Mouse (Mus musculus) spleen, postnatal 4 days (tissue): ENCODE measurements around the gene Glb1.
A peak's percentile ranks its signal among the peaks of the same experiment; 100 is the strongest.
"Not testable (repeated sequence)": the region's sequence is repeated elsewhere in the genome, so short reads cannot be mapped to it uniquely, and the experiment has no call there.

Experiments
- DNase-seq, 2 experiments: peaks; one replicate each; pipeline ENCODE4 v3.0.0; 2022; ENCODE audit warnings: low spot score in 2 of 2

Glb1 gene

DNA sequence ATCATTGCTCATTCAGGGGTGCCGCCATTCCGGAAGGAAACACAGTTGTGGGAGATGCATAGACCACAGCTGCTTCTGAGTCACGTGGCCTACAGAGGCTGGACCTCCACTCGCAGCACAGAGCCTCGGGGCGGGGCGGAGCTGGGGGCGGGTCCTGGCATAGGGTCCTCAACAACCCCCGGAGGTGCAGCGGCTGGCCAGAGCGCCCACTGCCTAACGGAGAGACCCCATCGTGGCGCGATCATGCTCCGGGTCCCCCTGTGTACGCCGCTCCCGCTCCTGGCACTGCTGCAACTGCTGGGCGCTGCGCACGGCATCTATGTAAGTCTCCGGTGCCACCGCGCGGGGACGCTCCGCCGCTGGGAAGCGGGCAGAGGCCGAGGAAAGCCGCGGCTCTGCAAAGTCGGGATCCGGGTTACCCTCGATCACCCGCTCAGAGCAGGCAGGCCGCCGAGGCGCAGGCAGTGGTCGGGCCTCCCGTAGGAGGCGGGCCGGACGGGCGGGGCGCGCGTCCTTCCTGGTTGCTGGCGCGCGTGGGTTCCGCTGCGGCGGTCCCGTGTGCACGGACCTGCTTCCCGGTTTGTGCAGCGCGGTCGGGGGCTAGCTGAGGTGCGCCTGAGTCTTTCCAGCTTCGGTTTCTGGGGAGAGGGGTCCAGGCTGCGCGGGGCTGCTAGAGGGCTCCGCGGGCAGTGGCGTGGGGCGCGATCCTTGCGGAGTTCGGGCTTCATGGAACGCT lies at the start of gene Glb1, which contains the start of gene Tmppe:
Gene Glb1, plus strand, starts transcription at position 128 of the 736 bp plus-strand sequence.
Gene Tmppe, plus strand, starts transcription at position 157 of the 736 bp plus-strand sequence.
- peak; percentile 74 to 86 for DNase-seq

DNA sequence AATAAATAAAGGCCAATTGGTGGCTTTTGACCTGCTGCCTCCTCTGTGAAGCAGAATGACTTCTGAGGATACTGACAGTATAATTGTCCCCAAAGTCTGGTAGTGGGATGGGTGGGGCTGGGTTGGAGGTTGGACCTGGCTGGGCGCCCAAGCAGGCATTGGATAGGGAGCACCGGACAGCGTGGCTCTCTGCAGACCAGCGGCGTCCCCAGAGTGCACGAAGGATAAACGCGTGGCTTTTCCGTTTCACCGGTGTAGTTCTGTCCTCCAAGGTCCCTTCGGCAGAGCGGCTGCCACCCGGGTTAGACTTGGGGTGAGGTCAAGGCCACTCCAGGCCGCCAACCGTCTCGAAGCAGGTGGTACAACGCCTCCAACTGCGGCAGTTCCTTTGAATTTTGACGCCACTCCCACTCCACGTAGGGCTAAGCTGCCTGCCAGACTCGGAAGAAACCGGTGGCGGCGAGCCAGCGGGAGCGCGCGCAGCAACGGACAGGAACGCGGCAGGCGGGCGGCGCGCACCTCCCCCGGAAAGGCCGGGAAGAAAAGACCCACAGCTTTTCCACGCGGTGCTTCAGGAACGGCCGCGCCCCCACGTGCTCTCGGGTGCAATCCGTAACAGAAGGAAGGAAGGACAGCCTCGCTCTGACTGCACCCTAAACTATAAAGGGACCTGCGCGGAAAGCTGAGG lies 32.9 kb upstream of the Glb1 start:
- DNase-seq = peak; percentile 61 to 75

DNA sequence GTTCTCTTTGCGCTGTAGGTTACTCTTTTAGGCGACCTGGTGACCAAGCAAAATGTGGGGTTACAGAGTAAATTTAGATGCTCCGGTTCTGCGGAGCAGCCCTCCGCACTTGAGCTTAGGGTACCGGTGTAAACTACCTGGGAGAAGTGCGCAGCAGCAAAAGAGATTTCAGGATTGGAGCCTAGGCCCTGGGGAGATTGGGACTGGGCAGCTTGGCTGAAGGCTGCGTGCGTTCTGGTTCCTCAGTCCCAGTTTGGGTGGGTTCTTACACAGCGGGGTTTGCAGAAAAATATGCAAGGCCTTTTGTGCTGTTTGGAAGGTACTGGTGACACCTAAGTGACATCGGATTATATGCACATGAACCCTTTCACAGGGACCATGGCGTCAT lies 32.4 kb upstream of the Glb1 start:
- DNase-seq = no peak

DNA sequence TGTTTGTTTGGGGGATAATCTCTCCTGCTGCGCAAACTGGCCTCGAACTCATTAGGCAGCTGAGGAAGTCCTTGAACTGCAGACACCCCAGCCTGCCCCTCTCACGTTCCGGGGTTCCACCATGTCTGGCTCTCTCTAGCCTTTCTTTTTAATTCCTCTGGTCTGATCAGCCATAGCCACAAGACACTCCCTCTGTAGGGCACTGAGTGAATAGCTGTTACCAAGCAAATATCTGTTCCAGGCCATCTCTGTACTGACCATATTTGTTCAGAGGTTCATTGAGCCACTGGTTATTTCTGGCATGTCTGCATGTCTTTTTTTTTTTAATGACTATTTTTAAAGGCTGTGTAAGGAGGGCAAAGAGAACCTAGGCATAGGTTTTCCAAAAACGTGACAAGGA lies 31.5 kb upstream of the Glb1 start:
- DNase-seq = not testable (repeated sequence)

DNA sequence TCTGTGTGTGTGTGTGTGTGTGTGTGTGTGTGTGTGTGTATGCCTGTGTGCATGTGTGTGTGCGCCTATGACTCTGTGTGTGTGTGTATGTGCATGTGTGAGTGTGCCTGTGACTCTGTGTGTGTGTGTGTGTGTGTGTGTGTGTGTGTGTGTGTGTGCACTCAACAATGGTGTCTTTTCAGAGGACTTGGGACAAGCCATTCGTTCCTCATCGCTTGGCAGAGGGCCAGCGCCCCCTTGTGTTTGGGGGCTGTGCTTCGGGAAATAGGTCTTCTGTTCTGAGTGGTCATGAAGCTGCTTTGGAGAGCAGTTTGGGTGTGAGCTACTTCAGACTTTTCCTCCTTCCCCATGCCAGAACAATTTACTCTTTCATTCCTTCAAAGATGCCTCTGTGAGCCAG lies 29.2 kb upstream of the Glb1 start:
- peak in 1 of 2 experiments; percentile 19 for DNase-seq

DNA sequence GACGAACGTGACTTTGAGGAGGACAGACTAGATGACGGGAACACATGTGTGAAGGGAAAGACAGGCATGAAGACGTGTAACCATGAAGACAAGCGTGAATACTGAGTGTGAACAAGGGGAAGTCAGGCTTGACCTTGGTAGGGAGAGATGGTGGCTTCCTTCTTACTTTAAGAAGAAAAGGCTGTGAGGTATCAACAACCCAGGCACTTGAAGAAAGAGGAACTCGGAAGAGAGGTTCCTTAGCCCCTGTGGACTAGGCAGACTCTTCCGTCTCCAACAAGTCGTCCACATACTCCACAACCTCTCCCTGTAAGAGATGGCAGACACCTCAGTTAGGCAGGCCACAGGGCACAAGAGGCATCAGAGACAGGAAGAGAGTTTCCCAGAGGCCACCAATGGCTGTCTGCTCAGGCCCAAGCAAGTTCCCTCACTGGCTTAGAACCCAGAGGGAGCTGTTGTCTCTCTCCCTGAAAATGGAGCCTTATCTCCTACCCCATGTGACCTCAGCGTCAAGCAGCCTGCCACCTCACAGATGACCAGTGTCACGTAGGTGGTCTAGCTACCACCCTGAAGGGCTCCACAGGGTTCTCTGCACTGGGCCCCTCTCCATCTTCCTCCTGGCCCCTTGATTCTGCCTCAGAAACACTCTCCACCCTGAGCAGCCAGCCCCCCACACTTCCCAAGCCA lies 25.5 kb upstream of the Glb1 start:
- no peak for DNase-seq

DNA sequence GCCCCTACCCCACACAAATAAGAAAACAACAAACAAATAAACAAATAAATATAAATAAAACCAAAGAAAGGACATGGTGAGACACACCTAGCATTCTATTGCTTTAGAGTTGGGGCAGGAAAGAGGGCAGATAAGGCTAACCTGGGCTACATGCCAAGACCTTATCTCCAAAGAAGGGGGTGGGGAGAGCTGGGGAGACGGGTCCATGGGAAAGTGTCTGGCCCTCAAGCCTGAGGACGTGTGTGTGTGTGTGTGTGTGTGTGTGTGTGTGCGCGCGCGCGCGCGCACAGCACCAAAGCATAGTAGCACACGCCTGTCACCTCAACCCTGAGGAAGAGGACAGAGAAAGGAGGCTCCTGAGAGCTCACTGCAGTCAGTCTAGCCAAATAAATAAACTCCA lies 23.7 kb upstream of the Glb1 start:
- DNase-seq = peak in 1 of 2 experiments; percentile 26

DNA sequence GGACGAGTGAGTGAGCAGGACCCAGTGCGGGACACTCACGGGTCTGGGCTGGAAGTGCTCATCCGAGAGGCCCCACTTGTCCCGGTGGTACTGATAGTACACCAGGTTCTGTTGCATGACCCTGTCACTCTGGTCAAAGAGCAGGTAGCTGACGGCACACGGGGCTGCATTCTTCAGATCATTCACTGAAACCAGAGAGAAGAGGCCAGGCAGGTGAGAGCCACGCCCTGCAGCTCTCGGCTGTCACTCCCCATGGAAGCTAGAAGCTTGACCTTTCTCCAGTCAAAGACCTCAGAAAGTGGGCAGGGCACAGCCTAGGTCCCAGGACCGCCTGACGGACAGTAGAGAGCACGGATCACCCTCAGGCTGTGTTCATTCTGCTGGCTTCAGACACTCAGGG lies 21.0 kb upstream of the Glb1 start:
- no peak for DNase-seq

DNA sequence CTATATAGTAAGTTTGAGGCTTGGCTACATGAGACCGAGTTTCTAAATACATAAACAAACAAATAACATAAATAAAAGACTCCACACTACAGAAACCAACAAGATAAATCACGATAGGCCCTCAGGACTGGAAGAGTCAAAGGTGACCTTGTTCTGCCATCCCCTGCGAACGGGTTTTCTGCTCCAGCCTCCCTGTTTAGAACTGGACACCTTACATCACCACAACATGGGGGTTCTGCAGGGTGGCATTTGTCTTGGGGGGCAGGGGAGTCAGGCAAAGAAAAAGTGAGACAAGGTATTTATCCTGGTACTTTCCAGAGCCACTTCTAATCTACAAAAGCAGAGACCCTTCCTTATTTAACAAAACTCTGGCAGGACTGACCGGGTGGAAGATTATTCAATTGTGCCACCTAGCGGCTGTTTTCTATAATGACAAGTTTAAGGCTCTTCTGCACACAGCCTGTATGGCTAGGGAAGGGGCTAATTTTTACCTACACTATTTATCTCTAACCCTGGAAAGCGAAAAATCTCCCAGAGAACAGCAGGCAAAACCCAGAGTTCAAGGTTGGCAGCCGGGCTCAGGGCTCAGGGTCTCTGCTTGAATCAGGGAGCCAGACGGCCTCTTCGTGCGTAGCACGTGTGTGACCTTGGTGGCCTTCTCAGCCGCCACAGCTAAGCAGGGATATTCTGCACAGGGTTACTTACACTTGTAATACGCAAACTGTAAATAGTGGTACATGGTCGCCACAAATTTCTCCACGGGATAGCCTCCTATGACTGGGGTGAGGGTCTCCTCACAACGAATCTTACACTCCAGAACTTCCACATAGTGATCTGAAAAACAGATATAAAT lies 19.8 kb upstream of the Glb1 start:
- no peak for DNase-seq

DNA sequence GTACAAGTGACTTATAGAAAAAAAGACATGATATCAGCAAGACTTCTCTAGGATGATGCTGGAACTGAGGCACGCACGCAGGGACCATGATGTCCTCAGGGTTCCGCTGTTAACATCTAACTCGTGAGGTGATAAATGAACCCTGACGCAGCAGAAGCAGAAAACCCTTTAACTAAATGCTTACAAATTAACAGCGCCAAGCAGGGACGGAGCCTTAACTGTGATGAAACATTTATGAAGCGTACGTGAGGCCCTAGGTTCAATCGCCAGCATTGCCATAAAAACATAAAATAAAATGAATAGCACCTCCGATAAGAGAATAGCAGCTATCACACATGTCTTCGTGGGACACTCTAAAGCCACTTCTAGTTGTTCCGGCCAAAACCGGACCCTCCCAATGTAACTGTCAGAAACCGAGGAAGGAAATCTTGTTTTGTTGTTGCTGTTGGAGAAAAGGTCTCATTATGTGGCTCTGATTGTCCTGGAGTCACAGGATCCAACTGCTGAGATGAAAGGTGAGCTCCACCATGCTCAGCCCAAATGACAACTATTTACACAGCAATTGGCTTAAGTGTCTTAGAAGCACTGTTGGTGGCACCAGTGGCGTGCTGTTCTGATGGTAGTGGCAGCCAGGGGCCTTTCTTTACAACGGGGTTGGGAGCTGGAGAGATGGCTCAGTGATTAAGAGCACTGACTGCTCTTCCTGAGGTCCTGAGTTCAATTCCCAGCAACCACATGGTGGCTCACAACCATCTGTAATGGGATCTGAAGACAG lies 17.8 kb upstream of the Glb1 start:
- DNase-seq = no peak

DNA sequence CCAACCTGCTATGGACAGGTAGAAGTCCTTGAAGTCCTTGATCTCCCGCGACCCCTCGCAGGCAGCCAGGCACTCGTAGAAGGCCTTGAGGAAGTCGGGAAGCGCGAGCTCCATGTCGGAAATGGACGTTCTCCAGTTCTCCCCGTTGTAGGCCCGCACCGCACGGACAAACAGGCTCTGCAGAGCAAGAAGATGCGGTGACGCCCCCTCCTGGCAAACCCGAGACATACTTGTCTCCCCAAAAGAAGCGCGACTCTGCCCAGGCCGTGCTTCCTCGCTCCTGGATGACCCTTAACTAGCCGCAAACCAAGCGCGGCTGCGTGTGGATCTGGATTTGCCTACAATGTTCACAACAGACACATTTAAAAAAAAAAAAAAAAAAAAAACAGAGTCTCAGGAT lies 16.2 kb upstream of the Glb1 start:
- DNase-seq = no peak

DNA sequence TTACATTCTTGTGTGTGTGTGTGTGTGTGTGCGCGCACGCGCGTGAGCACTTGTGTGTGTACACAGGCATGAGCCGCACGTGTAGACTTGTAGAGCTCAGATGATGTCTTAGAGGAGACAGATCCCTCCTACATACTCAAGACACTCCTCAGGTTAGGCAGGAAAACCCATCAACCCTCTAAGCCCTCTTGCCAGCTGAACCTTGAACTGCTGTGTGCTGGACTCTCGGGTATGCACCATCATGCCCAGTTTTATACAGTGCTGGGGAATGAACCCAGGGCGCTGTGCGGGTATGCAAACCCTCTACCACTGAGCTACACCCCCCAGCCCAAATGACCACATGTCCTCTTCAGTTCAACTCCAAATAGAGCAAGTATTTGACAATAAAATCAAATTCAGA lies 15.7 kb upstream of the Glb1 start:
- DNase-seq = no peak

DNA sequence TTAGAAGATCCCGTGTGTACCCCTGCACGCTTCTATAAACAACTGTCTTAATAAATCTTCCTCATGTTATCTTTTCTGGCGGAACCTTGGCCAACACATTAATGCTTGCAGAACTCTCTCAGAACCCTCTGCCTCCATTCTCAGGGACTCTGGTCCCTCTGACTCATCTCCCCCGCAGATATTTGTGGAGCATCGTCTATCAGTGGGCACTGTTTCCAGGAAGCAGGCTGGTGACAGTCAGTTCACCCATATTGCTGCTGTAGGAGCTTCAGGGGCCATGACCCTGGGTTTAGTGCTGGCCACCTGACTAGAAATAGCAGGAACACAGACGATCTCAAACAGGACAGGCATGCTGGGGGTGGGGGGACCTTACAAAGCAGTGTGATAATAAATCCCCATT lies 13.8 kb upstream of the Glb1 start:
- no peak for DNase-seq

DNA sequence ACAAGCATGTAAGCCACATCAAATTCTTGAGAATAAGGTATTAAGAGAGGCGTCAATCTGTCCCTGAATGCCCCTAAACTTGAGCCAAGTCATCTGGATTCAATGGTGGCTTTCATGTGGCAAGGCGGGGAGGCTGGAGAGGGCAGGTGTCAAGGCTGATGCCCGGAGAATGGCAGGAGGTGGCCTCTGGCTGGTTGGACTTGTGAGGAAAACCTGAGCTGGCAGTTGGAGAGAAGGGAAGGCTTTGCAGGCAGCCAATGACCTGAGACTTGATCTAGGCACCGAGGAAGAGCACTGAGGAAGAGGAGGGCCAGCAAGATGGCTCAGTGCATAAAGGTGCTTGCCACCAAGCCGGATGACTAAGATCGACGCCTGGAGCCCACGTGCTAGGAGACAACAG lies 12.6 kb upstream of the Glb1 start:
- no peak for DNase-seq

DNA sequence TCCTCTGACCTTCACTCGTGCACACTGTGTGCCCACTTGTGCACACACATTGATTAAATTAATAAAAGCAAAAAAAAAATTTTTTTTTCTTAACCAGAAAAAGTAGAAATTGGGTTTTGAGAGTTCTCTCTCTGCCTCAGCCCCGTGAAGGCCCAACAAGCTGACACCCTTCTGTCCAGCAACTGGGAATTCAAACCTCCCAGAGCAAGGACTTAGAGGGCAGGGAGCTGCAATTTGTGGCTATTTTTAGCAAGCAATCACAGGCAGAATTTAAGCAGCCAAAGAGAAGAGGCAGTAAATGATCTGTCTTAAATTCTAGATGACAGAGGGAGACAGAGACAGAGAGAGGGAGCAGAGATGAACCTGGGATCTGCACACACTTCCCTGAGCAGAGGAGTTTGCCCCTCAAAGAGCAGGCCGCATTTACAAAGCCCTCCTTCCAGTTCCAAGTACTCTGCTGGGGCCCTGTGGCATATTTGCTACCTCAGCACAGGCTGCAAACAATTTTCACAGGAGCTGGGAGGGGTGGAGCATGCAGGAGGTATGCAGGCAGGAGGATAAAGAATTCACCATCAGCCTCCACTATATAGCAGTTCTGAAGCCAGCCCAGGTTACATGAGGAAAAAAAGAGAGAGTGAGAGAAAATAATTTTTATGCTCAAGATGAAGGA lies 12.0 kb upstream of the Glb1 start:
- DNase-seq = no peak

DNA sequence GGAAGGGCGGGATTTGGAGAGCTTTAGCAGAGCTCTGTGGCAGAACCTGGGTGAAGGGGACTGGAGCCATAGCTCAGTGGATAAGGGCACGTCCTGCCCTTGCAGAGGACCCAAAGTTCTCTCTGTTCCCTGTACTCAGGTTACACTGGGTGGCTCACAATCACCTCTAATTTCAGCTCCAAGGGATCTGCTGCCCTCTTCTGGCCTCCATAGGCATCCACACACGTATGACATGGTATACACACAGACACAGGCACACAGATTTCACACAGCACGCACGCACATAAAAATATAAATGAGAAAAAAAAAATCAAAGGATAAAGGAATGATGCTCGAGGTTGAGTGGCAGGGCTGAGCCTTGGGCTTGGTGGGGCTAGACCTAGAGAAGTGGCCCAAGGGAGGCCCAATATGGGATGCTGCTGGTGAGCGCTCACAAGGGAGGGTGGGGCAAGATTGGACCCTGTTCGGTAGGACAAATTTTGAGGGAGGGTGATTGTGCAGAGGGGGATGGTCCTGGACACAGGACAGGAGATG lies 11.4 kb upstream of the Glb1 start:
- no peak for DNase-seq

DNA sequence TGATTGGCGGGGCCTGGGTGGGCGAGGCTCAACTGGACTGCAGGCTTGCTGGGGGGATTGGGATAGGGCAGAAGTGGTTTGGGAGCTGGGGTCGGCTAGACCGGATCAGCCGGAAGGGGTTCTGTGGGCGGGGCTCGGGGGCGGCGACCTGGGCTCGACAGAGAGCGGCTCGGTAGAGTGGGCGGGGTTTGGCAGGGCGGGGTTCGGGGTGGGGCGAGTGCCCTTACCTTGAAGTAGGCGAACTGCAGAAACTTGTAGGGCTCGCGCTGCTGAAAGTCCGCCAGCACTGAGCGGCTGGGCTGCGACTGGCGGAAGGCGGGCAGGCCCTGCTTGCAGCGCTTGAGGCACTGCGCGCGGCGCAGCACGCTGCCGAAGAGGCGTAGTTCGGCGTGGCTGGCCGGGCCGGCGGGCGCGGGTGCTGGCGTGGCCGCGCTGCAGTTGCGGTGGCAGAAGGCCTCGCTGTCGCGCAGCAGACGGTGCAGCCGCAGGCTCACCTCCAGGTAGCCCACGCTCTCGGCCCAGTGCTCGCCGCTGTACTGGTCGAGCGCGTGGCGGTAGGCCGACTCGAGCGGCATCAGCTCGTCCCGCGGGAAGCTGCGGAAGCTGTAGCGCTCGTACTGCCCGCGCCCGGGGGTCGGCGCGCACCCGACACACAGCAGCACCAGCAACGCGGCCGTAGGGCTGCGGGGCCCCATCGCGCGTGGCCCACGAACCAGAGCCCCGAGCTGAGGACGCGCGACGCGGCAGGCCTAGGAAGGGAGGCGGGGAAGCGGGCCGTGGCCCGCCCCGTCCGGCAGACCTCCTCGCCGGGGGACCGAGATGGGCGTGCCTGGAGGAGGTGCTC lies 10.7 kb upstream of the Glb1 start, which contains the start of gene Crtap:
Gene Crtap, minus strand, starts transcription at position 771 of the 844 bp plus-strand sequence.
- peak; percentile 58 to 78 for DNase-seq

DNA sequence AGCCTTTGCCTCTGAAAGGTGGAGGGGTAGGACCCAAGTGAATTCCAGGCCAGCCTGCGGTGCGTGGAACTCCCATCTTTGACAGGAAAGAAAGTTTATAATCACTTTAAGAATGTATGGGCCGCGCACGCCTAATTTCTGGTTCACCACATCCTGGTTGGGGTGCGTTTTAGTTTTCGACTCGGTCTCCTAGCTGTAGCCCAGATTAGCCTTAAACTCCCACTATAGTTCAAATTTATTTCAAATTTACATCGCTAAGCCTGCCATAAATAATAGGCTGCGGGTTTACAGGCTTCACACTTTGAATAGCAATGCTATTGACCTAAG lies 10.2 kb upstream of the Glb1 start:
- no peak for DNase-seq

DNA sequence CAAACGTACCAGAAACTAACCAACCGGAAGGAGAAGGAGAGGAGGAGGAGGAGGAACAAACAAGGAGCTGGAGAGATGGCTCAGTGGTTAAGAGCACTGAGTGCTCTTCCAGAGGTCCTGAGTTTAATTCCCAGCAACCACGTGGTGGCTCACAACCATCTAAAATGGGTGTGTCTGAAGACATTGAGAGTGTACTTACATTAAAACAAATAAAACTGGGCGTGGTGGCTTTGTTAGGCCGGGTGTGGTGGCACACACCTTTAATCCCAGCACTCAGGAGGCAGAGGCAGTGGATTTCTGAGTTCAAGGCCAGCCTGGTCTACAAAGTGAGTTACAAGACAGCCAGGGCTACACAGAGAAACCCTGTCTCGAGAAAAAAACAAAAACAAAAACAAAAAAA lies 6.7 kb upstream of the Glb1 start:
- DNase-seq = not testable (repeated sequence)
